Mouse (Mus musculus) kidney, adult 11 months (tissue): ENCODE results near the gene Olfr1392.

Source experiments
- DNase-seq: peaks from one replicate; pipeline ENCODE4 v3.0.0; 2022

Olfr1392 gene

GRCm38 (mm10) chr11:49329686-49330085, 44.6 kb downstream of the Olfr1392 start:
- no peak for DNase-seq

DNA sequence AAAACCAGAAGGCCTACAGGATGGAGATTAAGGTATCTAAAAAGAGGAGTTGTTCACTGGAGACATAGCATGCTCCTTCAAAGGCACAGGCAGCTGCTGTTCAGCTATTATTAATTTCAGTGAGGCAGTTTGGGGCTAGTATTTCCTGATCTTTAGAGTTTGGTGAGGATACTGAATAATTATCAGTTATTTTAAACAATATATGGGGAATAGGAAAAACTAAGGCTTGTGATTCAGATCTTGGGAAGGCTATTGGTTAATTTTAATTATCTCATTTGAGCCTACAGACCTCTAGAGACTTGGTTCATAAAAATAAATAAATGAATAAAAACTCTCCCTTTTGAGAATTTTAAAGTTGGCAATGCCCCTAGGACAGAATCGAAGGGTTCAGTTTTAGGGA, 49.8 kb downstream of the Olfr1392 start, which contains the start of gene Olfr1390:
Olfr1390 (plus strand) TSS at position 301 of the 400 bp plus-strand sequence.
- no peak for DNase-seq

DNA sequence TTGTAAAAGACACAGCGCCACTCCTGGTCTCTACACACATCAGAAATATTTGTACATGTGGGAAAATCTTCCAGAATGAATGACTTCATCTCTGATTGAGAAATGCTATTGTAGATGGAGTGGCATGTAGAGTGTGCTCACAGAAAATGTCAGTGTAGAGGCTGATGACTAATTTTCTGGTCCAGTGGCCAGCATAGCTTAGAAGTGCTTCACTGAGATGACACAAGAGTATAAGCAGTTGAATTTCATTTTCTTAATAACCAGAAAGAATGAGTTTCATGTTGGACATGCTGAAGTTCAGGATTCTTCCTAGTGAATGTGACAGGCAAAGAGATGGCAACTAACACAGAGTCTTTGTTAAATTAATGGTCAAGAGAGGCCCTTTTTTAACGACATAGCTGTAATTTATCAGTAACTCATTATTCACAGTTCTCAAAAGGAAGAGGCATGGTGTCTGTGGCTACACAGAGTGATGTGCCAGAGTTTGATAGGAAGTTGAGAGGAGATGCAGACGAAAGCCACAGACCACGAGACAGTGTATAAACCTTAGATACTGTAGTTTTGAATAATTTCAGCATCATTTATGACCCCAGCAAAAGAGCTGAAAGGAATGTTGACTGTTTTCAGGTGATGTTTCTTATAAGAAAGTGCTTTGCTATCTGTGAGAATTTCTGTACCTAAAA, 52.2 kb downstream of the Olfr1392 start:
- DNase-seq = no peak
